Mouse (Mus musculus): ENCODE data around the gene Wbp1. TPM values are rescaled to one million over a fixed set of nuclear protein-coding genes. Genes with fewer than 3 reads are reported as not detected.

Wbp1 gene
- polyA plus RNA-seq, 3 experiments from 2014 or later: 25.1 to 28.9 (median 28.3) TPM

DNA sequence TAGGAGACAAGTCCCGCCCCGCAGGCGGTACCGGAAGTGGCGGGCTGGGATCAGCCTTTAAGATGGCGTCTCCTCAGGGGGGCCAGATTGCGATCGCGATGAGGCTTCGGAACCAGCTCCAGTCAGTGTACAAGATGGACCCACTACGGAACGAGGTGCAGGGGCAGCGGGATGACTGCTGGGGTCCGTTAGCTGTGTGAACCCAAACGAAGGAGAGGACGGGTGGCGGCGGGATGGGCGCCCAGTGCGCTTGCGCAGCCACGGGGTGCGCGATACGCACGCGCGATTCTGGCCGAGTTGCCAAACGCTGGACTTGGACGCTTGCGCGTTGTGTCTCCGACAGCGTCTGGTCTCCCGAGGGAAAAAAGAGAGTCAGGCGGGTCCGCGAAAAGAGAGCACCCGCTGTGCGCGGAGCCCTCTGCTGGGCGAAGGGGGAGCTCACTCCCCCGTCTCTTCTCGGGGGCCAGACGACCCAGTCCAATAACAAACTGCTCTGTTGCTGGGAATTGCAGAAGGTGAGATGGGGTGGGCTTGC is 43.0 kb downstream of the Wbp1 start:
- peak; percentile 90 for ATAC-seq

GRCm38 (mm10) chr6:83077630-83078323 is 43.6 kb downstream of the Wbp1 start, which contains the start of gene Pcgf1:
TSS of gene Pcgf1 (plus strand) at chr6:83077869.
- ATAC-seq: peak; percentile 38

GRCm38 (mm10) chr6:83074979-83075378 is 46.4 kb downstream of the Wbp1 start:
- no peak for ATAC-seq

DNA sequence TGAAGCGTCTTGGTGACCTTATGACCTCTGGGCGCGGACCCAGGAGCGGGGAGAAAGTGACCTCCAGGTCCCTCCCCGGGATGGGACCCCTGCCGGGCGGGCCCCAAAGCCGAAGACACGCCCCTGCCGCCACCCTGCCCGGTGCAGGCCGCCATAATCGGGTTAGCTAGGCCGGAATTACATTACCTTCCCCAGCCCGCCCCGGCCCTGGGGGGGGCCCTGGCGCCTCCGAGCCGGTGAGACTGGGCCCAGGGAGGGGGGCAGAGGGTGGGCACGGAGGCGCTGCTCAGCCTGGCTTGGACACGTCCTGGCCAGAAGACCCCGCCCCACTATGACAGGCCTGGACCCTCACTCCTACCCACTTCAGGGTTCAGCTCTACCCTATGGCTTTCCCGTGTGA is 50.1 kb downstream of the Wbp1 start:
- no peak for ATAC-seq

GRCm38 (mm10) chr6:83070311-83071219 is 50.8 kb downstream of the Wbp1 start:
- ATAC-seq: no peak

DNA sequence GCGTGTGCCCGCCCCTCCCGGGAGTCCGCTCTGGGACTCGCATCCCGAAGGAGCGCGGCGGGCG is 51.3 kb downstream of the Wbp1 start, which contains the start of gene Tlx2:
TSS of gene Tlx2 (minus strand) at position 47 of the 64 bp plus-strand sequence.
- no peak for ATAC-seq

- no peak for ATAC-seq
These were observed 51.7 kb downstream of the Wbp1 start for GRCm38 (mm10) chr6:83069488-83070246.

Other genes with a start within 250 kb of the Wbp1 start
- 1 to 10 TPM; 2.4 to 3.6 (median 3.1) TPM for gene Sema4f, start 181.8 kb downstream of the Wbp1 start, polyA plus RNA-seq (2017; shearing (Covaris generic))
- 1 to 10 TPM in 1 of 3 experiments, under 1 TPM in 1, not detected in 1; 0.17 to 1.8 TPM for gene M1ap, start 174.7 kb downstream of the Wbp1 start, polyA plus RNA-seq (2017; shearing (Covaris generic))
- gene Dok1, start 88.1 kb downstream of the Wbp1 start, polyA plus RNA-seq (2017; shearing (Covaris generic)): 10 to 100 TPM; 23.6 to 36.1 (median 30.4) TPM
- not detected for gene Loxl3, start 87.4 kb downstream of the Wbp1 start, polyA plus RNA-seq (2017; shearing (Covaris generic))
- 100 to 1,000 TPM; 423 to 474 (median 448) TPM for gene Aup1, start 67.0 kb downstream of the Wbp1 start, polyA plus RNA-seq (2017; shearing (Covaris generic))
- 10 to 100 TPM; 23.5 to 29.2 (median 28.4) TPM for gene Htra2, start 66.3 kb downstream of the Wbp1 start, polyA plus RNA-seq (2017; shearing (Covaris generic))
- 1 to 10 TPM; 2.1 to 2.7 (median 2.7) TPM for gene Dqx1, start 63.7 kb downstream of the Wbp1 start, polyA plus RNA-seq (2017; shearing (Covaris generic))
- gene Tlx2, start 51.3 kb downstream of the Wbp1 start, polyA plus RNA-seq (2017; shearing (Covaris generic)): not detected
- gene Pcgf1, start 43.7 kb downstream of the Wbp1 start, polyA plus RNA-seq (2017; shearing (Covaris generic)): 10 to 100 TPM; 37.0 to 49.3 (median 49.1) TPM
- not detected for gene Lbx2, start 35.2 kb downstream of the Wbp1 start, polyA plus RNA-seq (2017; shearing (Covaris generic))
- gene Ccdc142, start 20.0 kb downstream of the Wbp1 start, polyA plus RNA-seq (2017; shearing (Covaris generic)): 1 to 10 TPM in 1 of 3 experiments, under 1 TPM in 1, not detected in 1; 0.79 to 3.2 TPM
- gene Gm42688, start 19.9 kb downstream of the Wbp1 start, polyA plus RNA-seq (2017; shearing (Covaris generic)): 1 to 10 TPM in 2 of 3 experiments, under 1 TPM in 1; 0.82 to 1.1 (median 1.1) TPM
- 10 to 100 TPM; 60.0 to 78.3 (median 66.2) TPM for gene Mrpl53, start 12.5 kb downstream of the Wbp1 start, polyA plus RNA-seq (2017; shearing (Covaris generic))
- gene Mogs, start 6.1 kb downstream of the Wbp1 start, polyA plus RNA-seq (2017; shearing (Covaris generic)): 10 to 100 TPM in 2 of 3 experiments, 1 to 10 TPM in 1; 7.7 to 13.3 (median 12.9) TPM
- gene Ino80b, start 3.9 kb upstream of the Wbp1 start, polyA plus RNA-seq (2017; shearing (Covaris generic)): 1 to 10 TPM in 2 of 3 experiments, not detected in 1; 1.0 to 2.8 TPM
- 1 to 10 TPM in 1 of 3 experiments, not detected in 2; 3.7 TPM for gene Rtkn, start 13.9 kb upstream of the Wbp1 start, polyA plus RNA-seq (2017; shearing (Covaris generic))
- gene Wdr54, start 34.8 kb upstream of the Wbp1 start, polyA plus RNA-seq (2017; shearing (Covaris generic)): under 1 TPM in 2 of 3 experiments, not detected in 1; 0.19 to 0.48 TPM
- gene 1700003E16Rik, start 34.8 kb upstream of the Wbp1 start, polyA plus RNA-seq (2017; shearing (Covaris generic)): not detected
- 10 to 100 TPM; 15.5 to 21.0 (median 16.1) TPM for gene Dctn1, start 44.4 kb upstream of the Wbp1 start, polyA plus RNA-seq (2017; shearing (Covaris generic))
- under 1 TPM in 2 of 3 experiments, not detected in 1; 0.49 to 0.59 TPM for gene Slc4a5, start 98.3 kb upstream of the Wbp1 start, polyA plus RNA-seq (2017; shearing (Covaris generic))
- 100 to 1,000 TPM; 129 to 140 (median 134) TPM for gene Mthfd2, start 204.3 kb upstream of the Wbp1 start, polyA plus RNA-seq (2017; shearing (Covaris generic))
- gene Mob1a, start 204.5 kb upstream of the Wbp1 start, polyA plus RNA-seq (2017; shearing (Covaris generic)): 10 to 100 TPM; 57.7 to 67.7 (median 63.5) TPM
- gene Bola3, start 227.6 kb upstream of the Wbp1 start, polyA plus RNA-seq (2017; shearing (Covaris generic)): 10 to 100 TPM; 59.4 to 85.5 (median 73.8) TPM

All from inflammation-experienced regulatory T-cells, adult 6 months (primary cell).